8 mouse cellular contexts compared by ENCODE assay signal in the genomic region with DNA sequence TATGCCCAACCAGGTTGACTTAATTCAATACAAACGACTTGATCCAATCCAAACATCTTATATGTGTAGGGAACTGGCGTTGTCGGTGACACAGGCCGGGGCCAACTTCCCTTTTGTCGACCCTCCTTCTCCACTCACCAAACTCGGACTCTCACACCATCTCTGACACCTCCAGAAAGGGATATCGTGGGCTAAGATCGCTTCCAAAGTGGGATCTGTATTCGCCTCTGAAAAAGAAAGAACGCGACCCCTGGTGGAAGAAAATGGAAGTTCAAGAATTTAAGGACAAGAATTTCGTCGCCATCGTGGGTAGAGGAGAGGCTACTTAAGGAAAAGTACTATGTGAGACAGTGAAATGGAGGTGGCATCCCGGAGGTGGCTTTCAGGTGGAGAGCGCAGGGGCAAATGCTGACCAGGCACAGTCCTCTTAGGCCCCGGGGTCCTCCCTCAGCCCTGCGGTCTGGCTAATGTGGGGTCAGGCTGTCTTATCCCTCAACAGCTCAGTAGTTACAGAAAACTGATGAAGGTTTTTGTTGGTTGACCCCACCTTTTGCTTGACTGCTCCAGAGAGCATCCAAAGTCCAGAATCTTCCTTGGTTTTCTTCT. TPM values are rescaled to one million over a fixed set of nuclear protein-coding genes. Genes with fewer than 3 reads are reported as not detected.
A peak's percentile ranks its signal among the peaks of the same experiment; 100 is the strongest.
DNase-seq lines count a peak whose midpoint lies in the region; ATAC-seq and TF ChIP-seq lines count a peak whose summit lies in the region.

No protein-coding gene starts in this region.

- peak; percentile 76 for DNase-seq in layer of hippocampus, adult 11-12 months (ENCODE audit: low spot score)
- DNase-seq in layer of hippocampus, adult 9-10 months (ENCODE audit: low spot score) = no peak
- peak; percentile 94 for DNase-seq in brain, embryonic 14.5 days (ENCODE audit: low read depth)
- peak; percentile 65 for DNase-seq in heart, postnatal 4 days
- peak; percentile 12 to 28 for DNase-seq in layer of hippocampus, adult 8-10 months (ENCODE audit: low spot score in 2 of 2)
- DNase-seq in lung, postnatal 25 days (ENCODE audit: low spot score) = peak; percentile 41

- peak; percentile 68; the same call in 1 of the 2 replicates for TF ChIP-seq CTCF in brain, embryonic 14.5 days (IDR thresholded peaks at IDR 0.05; ENCODE audit: borderline replicate concordance, extremely low read depth, insufficient read depth, insufficient read length)
- TF ChIP-seq CTCF in small intestine, adult 2 months (IDR thresholded peaks at IDR 0.05; ENCODE audit: extremely low read depth, insufficient read length, insufficient replicate concordance, low read depth, low read length) = peak; percentile 63; the same call in 1 of the 2 replicates

- ATAC-seq in erythroblast, adult 5-6 weeks (replicated peaks; ENCODE audit: low FRiP score, poor library complexity, severe bottlenecking) = peak; percentile 75

- no peak for TF ChIP-seq POLR2A in brain, embryonic 14.5 days (IDR thresholded peaks at IDR 0.05; ENCODE audit: borderline replicate concordance, extremely low read depth, insufficient read depth, insufficient read length, poor library complexity, severe bottlenecking)
- TF ChIP-seq POLR2A in small intestine, adult 2 months (IDR thresholded peaks at IDR 0.05; ENCODE audit: low read depth, low read length) = no peak

- peaks cover 19% of the 10 kb centered on the region for H3K4me1 ChIP-seq in small intestine, adult 2 months (ENCODE audit: control insufficient read depth, insufficient read depth, insufficient read length, low read length)

- H3K27ac ChIP-seq in small intestine, adult 2 months (ENCODE audit: insufficient read depth, low read depth, low read length) = no peak overlapping the region

- WGBS in small intestine, adult 2 months = 6% methylated on average over 18 of the region's 18 CpGs

- peaks cover 50% of the 10 kb centered on the region for H3K27me3 ChIP-seq in small intestine, adult 2 months (ENCODE audit: control insufficient read depth, insufficient read depth, low read length)

- no peaks in the 10 kb centered on the region for H3K36me3 ChIP-seq in small intestine, adult 2 months (ENCODE audit: control insufficient read depth, insufficient read depth, low read length)

- peak overlapping the region; percentile 47 for H3K4me3 ChIP-seq in small intestine, adult 2 months (ENCODE audit: low read depth, low read length)

RNA-seq across cellular contexts. Expression of gene Ostm1, which starts 53.7 kb away (rescaled TPM):
- 29.2 and 37.4 TPM in 2 replicates for polyA plus RNA-seq in brain, embryonic 14.5 days (2012; rRNA removed)
- total RNA-seq in erythroblast, adult 5-6 weeks (2015; ENCODE audit: low replicate concordance) = 14.6 and 24.2 TPM in 2 replicates
- total RNA-seq in erythroblast, adult 5-6 weeks (2017; ENCODE audit: low replicate concordance) = 14.7 and 18.0 TPM in 2 replicates
- total RNA-seq in heart, postnatal 4 days (2021) = 10 to 100 TPM; 18.2 to 19.9 TPM
- 10 to 100 TPM; 53.4 to 60.1 (median 55.3) TPM for total RNA-seq in layer of hippocampus, adult 8-10 months (2022)
- polyA plus RNA-seq in small intestine, adult 2 months (2012; rRNA removed) = 8.0 and 13.0 TPM in 2 replicates

RNA-seq across cellular contexts. Expression of gene Nr2e1, which starts 53.9 kb away (rescaled TPM):
- polyA plus RNA-seq in brain, embryonic 14.5 days (2012; rRNA removed) = 14.6 and 34.7 TPM in 2 replicates
- total RNA-seq in erythroblast, adult 5-6 weeks (2015; ENCODE audit: low replicate concordance) = not detected in 2 replicates
- total RNA-seq in erythroblast, adult 5-6 weeks (2017; ENCODE audit: low replicate concordance) = not detected in 2 replicates
- not detected for total RNA-seq in heart, postnatal 4 days (2021)
- total RNA-seq in layer of hippocampus, adult 8-10 months (2022) = 10 to 100 TPM; 14.7 to 17.3 (median 16.0) TPM
- not detected in 2 replicates for polyA plus RNA-seq in small intestine, adult 2 months (2012; rRNA removed)

Comparison
In these comparisons a context has a peak if more than half of its experiments do, and no peak if none do; other contexts are left out.
1. RNA of gene Nr2e1, which starts 53.9 kb away (total RNA-seq): 14.7 to 17.3 TPM in layer of hippocampus, adult 8-10 months; not detected in erythroblast, adult 5-6 weeks and not detected in heart, postnatal 4 days; every median in the first group is over 10 times any median in the second.